ENCODE assay signal across 20 mouse cellular contexts in the genomic region with DNA sequence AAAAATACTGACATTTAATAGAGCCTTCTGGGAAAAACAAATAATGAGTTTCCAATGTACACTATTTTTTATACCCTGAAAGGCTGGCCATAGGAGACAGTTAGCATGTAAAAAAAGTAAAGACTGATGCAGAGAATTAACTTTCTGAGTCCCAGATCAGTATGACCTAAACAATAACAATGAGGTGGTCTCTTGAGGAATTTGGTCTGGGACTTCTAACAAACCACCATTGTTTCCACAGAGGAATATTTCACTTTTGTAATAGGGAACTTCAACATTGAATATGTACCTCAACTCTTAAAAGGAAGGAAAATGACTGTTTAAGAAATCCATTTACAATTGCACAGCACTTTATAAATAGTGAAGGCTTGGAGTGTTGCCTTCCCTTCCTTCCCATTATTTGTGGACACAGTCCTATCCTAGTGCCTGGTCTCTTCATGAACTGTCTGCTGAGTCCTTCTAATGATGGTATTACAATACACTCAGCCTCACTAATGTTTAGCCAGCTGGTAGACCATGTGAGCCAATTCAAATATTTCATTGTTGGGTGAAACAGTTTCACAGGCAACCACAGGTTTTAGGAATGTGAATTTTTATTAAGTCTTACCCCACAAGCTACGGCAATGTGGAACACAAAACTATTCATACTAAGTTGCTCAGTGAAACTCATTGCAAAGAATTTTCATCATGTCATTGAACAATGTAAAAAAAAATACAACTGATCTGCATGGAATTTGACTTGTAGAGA.
A peak's percentile ranks its signal among the peaks of the same experiment; 100 is the strongest.
DNase-seq lines count a peak whose midpoint lies in the region; ATAC-seq and TF ChIP-seq lines count a peak whose summit lies in the region.
"Had no signal": no experiment of that assay in that cellular context is flagged by ENCODE, and none has a peak within 500 bp of the region (broad histone marks: within the 10 kb centered on the region; RNA-seq: fewer than 3 reads in every experiment).

No protein-coding gene starts in this region.

- no peaks in the 10 kb centered on the region for H3K36me3 ChIP-seq in limb, embryonic 13.5 days
- no peaks in the 10 kb centered on the region for H3K36me3 ChIP-seq in limb, embryonic 10.5 days
- H3K36me3 ChIP-seq in limb, embryonic 14.5 days (ENCODE audit: control insufficient read depth, insufficient read depth, low read length) = no peaks in the 10 kb centered on the region
- H3K36me3 ChIP-seq in hindbrain, embryonic 13.5 days = no peaks in the 10 kb centered on the region
- H3K36me3 ChIP-seq: embryonic facial prominence, embryonic 13.5 days; forebrain, embryonic 12.5 days; heart, embryonic 10.5 days; hindbrain, embryonic 12.5 days had no signal

- no peak overlapping the region for H3K4me3 ChIP-seq in limb, embryonic 13.5 days
- no peak overlapping the region for H3K4me3 ChIP-seq in limb, embryonic 10.5 days
- H3K4me3 ChIP-seq in limb, embryonic 14.5 days (replicated peaks; ENCODE audit: low read length) = no peak overlapping the region
- no peak overlapping the region for H3K4me3 ChIP-seq in hindbrain, embryonic 13.5 days
- H3K4me3 ChIP-seq: embryonic facial prominence, embryonic 13.5 days; forebrain, embryonic 12.5 days; heart, embryonic 10.5 days; hindbrain, embryonic 12.5 days had no signal

- TF ChIP-seq POLR2A in limb, embryonic 14.5 days (IDR thresholded peaks at IDR 0.05; ENCODE audit: borderline replicate concordance, extremely low read depth, insufficient read depth, insufficient read length) = no peak

- H3K27ac ChIP-seq in limb, embryonic 13.5 days = no peak overlapping the region; the same call in 1 of the 2 replicates
- H3K27ac ChIP-seq in limb, embryonic 10.5 days = no peak overlapping the region
- H3K27ac ChIP-seq in limb, embryonic 14.5 days (replicated peaks; ENCODE audit: low read depth, low read length) = no peak overlapping the region
- no peak overlapping the region for H3K27ac ChIP-seq in hindbrain, embryonic 13.5 days
- H3K27ac ChIP-seq: embryonic facial prominence, embryonic 13.5 days; forebrain, embryonic 12.5 days; heart, embryonic 10.5 days; hindbrain, embryonic 12.5 days had no signal

- H3K9ac ChIP-seq in limb, embryonic 13.5 days = no peak overlapping the region
- no peak overlapping the region for H3K9ac ChIP-seq in limb, embryonic 14.5 days (ENCODE audit: low read depth, low read length, severe bottlenecking)
- no peak overlapping the region for H3K9ac ChIP-seq in hindbrain, embryonic 13.5 days
- H3K9ac ChIP-seq: embryonic facial prominence, embryonic 13.5 days; forebrain, embryonic 12.5 days; hindbrain, embryonic 12.5 days had no signal

- H3K9me3 ChIP-seq in limb, embryonic 13.5 days = no peaks in the 10 kb centered on the region
- H3K9me3 ChIP-seq in limb, embryonic 10.5 days (replicated peaks) = no peaks in the 10 kb centered on the region
- no peaks in the 10 kb centered on the region for H3K9me3 ChIP-seq in limb, embryonic 14.5 days (ENCODE audit: control insufficient read depth, low read length)
- H3K9me3 ChIP-seq in hindbrain, embryonic 13.5 days = no peaks in the 10 kb centered on the region
- H3K9me3 ChIP-seq: embryonic facial prominence, embryonic 13.5 days; forebrain, embryonic 12.5 days; heart, embryonic 10.5 days; hindbrain, embryonic 12.5 days had no signal

- 32% methylated on average over 1 of the region's 1 CpGs for WGBS in limb, embryonic 13.5 days
- WGBS in limb, embryonic 10.5 days = 94% methylated on average over 1 of the region's 1 CpGs
- 35% methylated on average over 1 of the region's 1 CpGs for WGBS in limb, embryonic 14.5 days
- WGBS in hindbrain, embryonic 13.5 days = 55% methylated on average over 1 of the region's 1 CpGs

- ATAC-seq in limb, embryonic 13.5 days (ENCODE audit: low FRiP score, low read depth) = peak; percentile 75; the same call in 1 of the 2 replicates
- peak; percentile 71 for ATAC-seq in limb, embryonic 14.5 days (ENCODE audit: low FRiP score, low read depth)
- no peak for ATAC-seq in erythroblast, adult 5-6 weeks (replicated peaks; ENCODE audit: low FRiP score, poor library complexity, severe bottlenecking)
- ATAC-seq in hindbrain, embryonic 13.5 days (ENCODE audit: low FRiP score) = no peak
- ATAC-seq: activated CD4-positive, CD25-positive, alpha-beta regulatory T cell, adult 4 months; forebrain, embryonic 16.5 days had no signal

- H3K27me3 ChIP-seq in limb, embryonic 13.5 days = no peaks in the 10 kb centered on the region
- H3K27me3 ChIP-seq in limb, embryonic 10.5 days (ENCODE audit: low read depth, poor library complexity, severe bottlenecking) = no peaks in the 10 kb centered on the region
- H3K27me3 ChIP-seq in limb, embryonic 14.5 days (ENCODE audit: control insufficient read depth, insufficient read depth, low read length) = no peaks in the 10 kb centered on the region
- H3K27me3 ChIP-seq in hindbrain, embryonic 13.5 days = no peaks in the 10 kb centered on the region
- H3K27me3 ChIP-seq: embryonic facial prominence, embryonic 13.5 days; forebrain, embryonic 12.5 days; hindbrain, embryonic 12.5 days had no signal

- no peak overlapping the region for H3K4me2 ChIP-seq in limb, embryonic 13.5 days (replicated peaks)
- no peak overlapping the region for H3K4me2 ChIP-seq in limb, embryonic 14.5 days (replicated peaks; ENCODE audit: low read depth, low read length, severe bottlenecking)
- H3K4me2 ChIP-seq in hindbrain, embryonic 13.5 days = no peak overlapping the region
- H3K4me2 ChIP-seq: embryonic facial prominence, embryonic 13.5 days; forebrain, embryonic 12.5 days; hindbrain, embryonic 12.5 days had no signal

- no peak for DNase-seq in limb, embryonic 10.5 days (ENCODE audit: low spot score)
- peak; percentile 29 for DNase-seq in NIH3T3 (ENCODE audit: low read depth)
- peak; percentile 55 for DNase-seq in limb, embryonic 14.5 days (ENCODE audit: low spot score)
- DNase-seq: adrenal gland, postnatal 14 days; cerebellum, adult 11-12 months; cerebellum, adult 9-10 months; cerebellum, postnatal 25 days; gastrocnemius, postnatal 10 days; heart, adult 18-20 months; heart, postnatal 10 days; heart, postnatal 4 days had no signal

- peaks cover 6% of the 10 kb centered on the region for H3K4me1 ChIP-seq in limb, embryonic 13.5 days
- H3K4me1 ChIP-seq in limb, embryonic 10.5 days = no peaks in the 10 kb centered on the region
- H3K4me1 ChIP-seq in limb, embryonic 14.5 days (ENCODE audit: control insufficient read depth, insufficient read depth, low read length) = no peaks in the 10 kb centered on the region
- H3K4me1 ChIP-seq in hindbrain, embryonic 13.5 days (replicated peaks) = no peaks in the 10 kb centered on the region
- H3K4me1 ChIP-seq: embryonic facial prominence, embryonic 13.5 days; forebrain, embryonic 12.5 days; heart, embryonic 10.5 days; hindbrain, embryonic 12.5 days had no signal

Comparison
In these comparisons a context has a peak if more than half of its experiments do, and no peak if none do; other contexts are left out.
1. ATAC-seq: peak in limb, embryonic 13.5 days (single experiment) and limb, embryonic 14.5 days (single experiment); none in erythroblast, adult 5-6 weeks (single experiment) and hindbrain, embryonic 13.5 days (single experiment).